Mouse (Mus musculus): ENCODE results near the gene Map3k11. TPM values are rescaled to one million over a fixed set of nuclear protein-coding genes. Genes with fewer than 3 reads are reported as not detected.

Map3k11 gene
- total RNA-seq, 2 experiments from 2014 or later = 8.7 to 11.8 TPM

DNA sequence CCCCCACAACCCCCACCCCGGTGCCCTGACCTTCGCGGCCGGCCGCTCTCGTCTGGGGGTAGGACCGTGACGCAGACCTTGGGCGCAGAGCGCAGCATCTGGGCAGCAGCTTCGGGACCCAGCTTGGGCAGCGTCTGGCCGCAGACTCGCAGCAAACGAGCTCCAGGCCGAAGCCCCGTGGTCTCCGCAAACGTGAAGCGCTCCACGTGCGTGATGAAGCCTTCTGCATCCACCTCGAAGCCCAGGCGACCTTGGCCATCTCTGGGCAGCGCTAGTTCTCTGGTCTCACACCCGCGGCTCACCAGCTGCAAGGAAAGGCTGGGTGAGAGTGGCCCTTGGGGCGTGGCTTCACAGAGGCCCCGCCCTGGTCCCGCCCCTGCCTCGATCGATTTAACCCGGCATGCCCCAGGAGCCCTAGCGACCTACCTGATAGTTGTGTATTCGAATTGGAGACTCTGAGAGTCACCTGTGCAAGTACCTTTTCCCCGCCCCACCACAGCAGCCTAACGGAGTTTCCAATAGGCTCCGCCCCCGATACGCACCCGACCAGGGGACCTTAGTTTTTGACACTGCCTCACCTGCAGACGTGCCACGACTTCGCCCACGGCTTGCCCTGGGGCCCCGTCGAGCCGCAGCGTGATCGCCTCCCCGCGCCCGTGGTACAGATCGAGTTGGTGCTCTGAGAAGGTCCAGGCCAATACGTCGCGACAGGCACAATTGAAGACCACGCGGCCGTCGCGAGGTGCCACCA is 34.4 kb upstream of the Map3k11 start:
- Histone ChIP-seq H3K4me3 (peak overlapping the region; percentile 53), H3K27ac (no peak overlapping the region)
- no peak for TF ChIP-seq CTCF (IDR thresholded peaks at IDR 0.05)
- intact Hi-C loops (cut with DNase I) = no loop called here
- DNase-seq = peak; percentile 29

DNA sequence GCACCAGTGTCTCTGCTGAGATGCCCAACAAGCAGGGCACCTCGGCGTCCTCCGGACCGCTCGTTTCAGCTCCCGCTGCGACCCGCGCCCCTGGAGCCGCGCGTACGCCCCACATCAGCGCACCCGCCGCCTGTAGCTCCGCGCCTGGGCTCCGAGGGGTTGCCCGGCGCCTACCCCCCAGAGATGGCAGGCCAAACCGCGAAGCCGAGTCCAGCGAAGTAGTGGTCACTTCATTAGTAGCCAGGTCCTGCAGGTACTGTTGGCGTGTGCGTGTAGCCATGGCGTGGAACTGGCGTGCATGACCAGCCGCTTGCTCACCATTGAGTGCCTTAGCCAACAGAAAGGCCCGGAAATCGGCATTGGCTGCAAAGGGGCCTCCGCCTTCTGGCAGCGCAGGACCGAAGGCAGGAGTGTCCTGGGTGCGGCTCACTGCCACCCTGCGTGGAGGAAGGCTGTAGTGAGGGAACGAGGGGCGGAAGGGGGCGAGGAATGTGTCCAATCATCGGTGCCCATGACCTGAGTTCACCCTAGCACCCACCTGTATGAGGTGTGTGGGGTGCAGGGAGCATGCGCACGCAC is 33.7 kb upstream of the Map3k11 start:
- DNase-seq = peak; percentile 20
- peak overlapping the region; percentile 53 for H3K4me3 ChIP-seq
- no peak for TF ChIP-seq CTCF (IDR thresholded peaks at IDR 0.05)
- intact Hi-C loops (cut with DNase I) = no loop called here
- no peak overlapping the region for H3K27ac ChIP-seq

DNA sequence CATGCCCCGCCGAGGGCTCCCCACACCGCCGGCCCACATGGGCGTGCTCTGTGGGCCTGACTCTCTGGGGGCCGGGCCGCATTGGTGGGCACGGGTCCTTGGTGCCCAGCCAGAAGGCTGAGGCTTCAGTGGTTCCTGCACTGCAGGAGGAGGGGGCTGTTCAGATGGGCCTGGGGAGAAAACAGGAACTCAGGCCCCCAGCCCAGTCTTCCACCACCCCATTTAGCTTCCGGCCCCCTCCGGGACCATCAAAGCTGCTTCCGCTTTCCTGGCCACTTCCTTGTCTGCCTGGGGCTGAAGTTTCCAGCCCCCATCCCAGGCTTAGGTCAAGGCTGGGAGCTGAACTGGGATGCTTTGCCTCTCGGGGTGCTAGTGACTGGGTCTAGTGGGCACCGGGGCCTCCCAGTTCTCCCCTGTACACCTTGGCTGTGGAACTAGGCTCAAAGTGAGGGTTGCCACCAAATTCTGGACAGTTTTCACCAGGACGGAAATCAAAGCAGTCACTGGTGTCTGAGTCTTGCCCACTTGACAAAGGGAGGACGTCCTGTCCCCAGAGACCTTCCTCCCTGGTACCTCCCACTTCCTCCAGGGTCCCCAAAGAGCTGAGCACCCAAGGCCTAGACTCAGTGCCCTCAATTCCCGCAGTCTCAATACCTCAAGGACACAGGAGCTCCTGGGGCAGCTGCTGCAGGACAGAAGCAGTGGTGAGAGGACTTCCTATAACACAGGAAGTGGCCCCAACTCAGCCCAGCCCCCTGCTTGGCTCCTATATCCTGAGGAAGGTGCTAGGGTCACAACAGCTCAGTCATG is 27.4 kb upstream of the Map3k11 start:
- intact Hi-C loops (cut with DNase I) = no loop called here
- H3K4me3 ChIP-seq = peak overlapping the region; percentile 83
- peak overlapping the region; percentile 81 for H3K27ac ChIP-seq
- DNase-seq = no peak
- TF ChIP-seq CTCF (IDR thresholded peaks at IDR 0.05) = no peak

DNA sequence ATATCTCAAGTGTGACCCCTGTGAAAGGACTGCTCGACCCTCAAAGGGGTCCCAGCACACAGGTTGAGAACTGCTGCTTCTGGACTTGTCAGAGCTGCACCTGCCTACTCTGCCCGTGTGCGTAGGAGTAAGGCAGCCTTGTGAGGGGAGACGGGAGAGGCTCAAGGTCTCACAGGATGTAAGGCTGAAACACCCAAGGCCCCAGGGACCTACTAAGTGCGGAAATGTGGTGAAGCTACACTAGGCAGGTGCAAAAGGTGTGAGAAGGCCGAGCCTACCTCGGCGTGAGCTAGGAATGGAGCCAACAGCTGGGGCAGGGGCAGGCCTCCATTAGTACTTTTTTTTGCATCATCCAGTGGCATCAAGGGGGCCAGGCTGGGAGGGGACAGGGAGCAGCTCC is 26.2 kb upstream of the Map3k11 start:
- Histone ChIP-seq H3K4me3 (peak overlapping the region; percentile 83), H3K27ac (peak overlapping the region; percentile 81)
- no peak for TF ChIP-seq CTCF (IDR thresholded peaks at IDR 0.05)
- intact Hi-C loops (cut with DNase I) = no loop called here
- no peak for DNase-seq

DNA sequence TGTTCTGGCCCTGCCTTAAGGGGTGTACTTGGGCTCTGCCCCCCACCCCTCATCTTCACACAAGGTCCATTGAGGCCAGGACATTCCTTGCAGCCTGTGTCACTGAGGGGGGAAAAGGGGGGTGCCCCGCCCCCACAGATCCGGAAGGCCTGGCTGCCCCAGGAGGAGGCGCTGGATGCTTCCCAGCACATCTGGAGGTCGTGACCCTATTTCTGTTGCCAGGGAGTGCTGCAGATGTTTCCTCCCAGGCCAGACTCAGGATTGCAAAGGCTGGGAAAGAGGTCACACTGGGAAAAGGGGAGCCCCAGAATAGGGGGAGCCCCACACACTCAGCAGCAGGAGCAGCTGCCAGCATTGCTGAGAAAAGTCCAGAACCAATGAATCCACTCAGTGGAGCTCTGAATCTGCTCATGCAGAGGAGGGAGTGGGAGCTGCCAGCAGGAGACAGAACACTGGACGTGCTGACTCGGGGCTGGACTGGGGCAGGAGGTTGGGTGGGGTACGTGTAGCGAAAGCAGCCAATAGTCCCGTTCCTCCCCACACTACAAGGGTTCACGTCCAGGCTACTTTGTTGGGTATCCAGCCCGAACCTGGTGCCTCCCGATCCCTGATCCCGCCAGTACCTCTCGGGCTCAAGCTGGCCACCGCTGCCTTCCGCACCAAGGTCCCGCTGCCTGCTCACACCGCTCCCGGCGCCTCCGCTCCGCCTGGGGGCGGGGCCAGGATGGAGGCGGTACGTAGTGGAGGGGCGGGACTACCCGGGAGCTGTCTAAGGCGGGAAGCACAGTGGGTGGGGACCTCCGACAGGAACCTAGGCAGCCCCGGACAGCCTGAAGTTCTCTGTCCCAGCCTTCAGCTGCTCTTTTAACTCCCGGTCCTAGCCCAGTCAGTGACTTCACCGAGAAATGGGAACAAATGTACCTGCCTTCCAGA is 25.3 kb upstream of the Map3k11 start, which contains the start of gene Sipa1:
Gene Sipa1, minus strand, starts transcription at position 727 of the 933 bp plus-strand sequence.
- intact Hi-C loops (cut with DNase I) = no loop called here
- no peak for TF ChIP-seq CTCF (IDR thresholded peaks at IDR 0.05)
- DNase-seq = peak; percentile 95
- H3K4me3 ChIP-seq = peak within 1 kb of the TSS; percentile 83
- H3K27ac ChIP-seq = peak within 1 kb of the TSS; percentile 81

DNA sequence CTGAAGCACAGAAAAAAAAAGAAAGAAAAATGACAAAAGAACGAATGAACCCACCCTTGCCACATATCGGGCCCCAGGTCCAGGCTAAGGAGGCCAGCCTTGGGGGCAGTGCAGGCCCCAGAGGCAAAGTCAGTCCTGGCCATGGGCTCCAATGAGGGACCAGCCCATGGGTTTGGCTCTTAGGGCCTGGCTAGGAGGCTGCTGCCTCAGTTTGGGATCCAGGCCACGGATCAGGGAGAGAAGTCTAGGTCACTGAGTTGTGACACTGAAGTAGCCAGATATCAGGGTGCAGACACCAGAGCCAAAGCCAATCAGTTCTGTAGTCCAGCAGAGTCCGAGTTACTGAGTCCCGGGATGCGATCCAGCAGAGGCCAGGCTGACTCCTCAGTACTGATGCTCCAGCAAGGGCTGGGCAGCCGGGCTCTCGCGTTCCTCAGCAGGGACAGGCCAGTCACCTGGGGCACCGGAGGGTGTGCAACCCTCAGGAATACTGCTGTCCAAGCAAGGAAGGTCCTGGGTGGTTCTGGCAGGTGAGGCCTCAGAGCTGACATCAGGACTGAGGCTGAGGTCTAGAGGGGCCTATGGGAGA is 23.8 kb upstream of the Map3k11 start:
- intact Hi-C loops (cut with DNase I) = no loop called here
- no peak overlapping the region for H3K4me3 ChIP-seq
- H3K27ac ChIP-seq = peak overlapping the region; percentile 20; the same call in 1 of the 2 replicates
- no peak for DNase-seq
- no peak for TF ChIP-seq CTCF (IDR thresholded peaks at IDR 0.05)

DNA sequence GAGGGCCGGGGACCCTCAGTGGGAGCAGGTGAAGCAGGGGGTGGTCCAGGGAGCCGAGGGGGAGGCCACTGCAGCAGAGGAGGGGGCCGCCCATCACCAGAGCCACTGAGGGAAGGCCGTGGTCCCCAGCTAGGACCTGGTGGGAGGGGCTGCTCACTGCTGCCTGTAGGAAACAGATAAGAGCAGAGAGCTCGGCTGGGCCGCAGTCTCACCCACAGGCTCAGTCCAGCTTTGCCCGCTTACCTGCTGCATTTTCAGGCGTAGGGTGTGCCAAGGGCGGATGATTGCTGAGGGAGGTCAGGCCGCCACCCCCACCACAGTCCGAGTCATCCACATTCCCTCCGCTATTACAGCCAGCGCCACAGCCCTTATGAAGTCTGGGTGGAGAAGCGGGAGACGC is 23.1 kb upstream of the Map3k11 start:
- no peak for DNase-seq
- H3K27ac ChIP-seq = no peak overlapping the region

DNA sequence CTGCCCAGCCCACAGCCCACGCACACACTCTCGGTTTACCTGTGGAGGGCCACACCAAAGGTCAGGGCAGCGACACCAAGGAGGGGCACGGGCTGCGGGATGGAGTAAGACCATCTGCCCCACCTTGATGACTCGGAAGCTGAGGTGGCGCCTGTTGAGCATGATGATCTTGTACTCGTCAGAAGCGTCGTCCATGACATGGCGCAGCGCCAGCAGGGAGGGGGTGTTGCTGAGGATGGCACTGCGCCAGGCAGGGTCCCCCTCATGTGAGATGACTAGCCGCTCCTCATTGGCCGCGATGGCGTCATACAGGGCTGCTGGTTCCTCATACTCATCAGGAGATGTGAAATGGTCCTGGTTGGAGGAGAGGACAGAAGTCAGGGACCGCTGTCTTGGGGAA is 22.2 kb upstream of the Map3k11 start:
- intact Hi-C loops (cut with DNase I) = no loop called here
- Histone ChIP-seq H3K4me3 (no peak overlapping the region), H3K27ac (no peak overlapping the region)
- no peak for DNase-seq
- no peak for TF ChIP-seq CTCF (IDR thresholded peaks at IDR 0.05)

More for the DNA sequence above, 23.1 kb upstream of the Map3k11 start:
- intact Hi-C loops (cut with DNase I) = no loop called here
- TF ChIP-seq CTCF (IDR thresholded peaks at IDR 0.05) = no peak
- no peak overlapping the region for H3K4me3 ChIP-seq

DNA sequence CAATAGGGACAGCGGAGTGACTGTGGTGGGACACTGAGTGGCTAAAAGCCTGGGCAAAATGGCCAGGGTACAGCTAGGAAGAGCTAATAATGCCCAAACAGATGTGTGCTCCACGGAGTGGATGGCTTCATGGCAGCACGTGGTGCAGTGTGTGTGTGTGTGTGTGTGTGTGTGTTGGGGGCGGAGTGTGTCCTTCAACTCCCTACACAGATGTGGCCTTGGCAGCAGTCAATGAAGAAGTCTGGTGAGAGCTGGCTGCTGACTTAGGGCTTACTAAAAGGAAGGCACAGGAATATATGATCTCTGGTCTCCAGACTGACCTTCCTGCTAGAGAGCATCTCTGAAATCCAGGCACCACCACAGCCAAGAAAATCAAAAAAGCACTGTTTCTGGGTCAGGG is 20.2 kb upstream of the Map3k11 start:
- Histone ChIP-seq H3K4me3 (no peak overlapping the region), H3K27ac (no peak overlapping the region)
- intact Hi-C loops (cut with DNase I) = no loop called here
- TF ChIP-seq CTCF (IDR thresholded peaks at IDR 0.05) = no peak
- DNase-seq = no peak

DNA sequence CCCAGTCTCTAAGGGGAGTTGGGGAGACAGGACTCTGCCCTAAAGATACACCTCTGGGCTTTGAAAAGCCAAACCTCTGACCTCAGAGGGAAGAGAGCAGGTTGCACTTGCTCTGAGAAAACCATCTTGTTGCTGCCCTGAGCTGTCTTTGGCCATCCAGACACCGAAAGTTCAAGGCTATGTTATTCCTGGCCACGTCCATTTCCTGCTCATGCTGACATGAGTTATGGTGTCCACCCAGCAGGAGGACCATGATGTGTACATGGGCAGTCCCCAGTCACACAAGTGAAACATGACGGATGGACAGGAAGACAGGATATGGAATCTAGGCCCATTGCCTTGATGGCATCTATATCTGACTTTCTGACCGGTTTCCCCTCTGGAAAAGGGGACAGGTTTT is 8.1 kb upstream of the Map3k11 start:
- DNase-seq = no peak
- no peak overlapping the region for H3K27ac ChIP-seq
- no peak for TF ChIP-seq CTCF (IDR thresholded peaks at IDR 0.05)
- H3K4me3 ChIP-seq = no peak overlapping the region
- intact Hi-C loops (cut with DNase I) = no loop called here

DNA sequence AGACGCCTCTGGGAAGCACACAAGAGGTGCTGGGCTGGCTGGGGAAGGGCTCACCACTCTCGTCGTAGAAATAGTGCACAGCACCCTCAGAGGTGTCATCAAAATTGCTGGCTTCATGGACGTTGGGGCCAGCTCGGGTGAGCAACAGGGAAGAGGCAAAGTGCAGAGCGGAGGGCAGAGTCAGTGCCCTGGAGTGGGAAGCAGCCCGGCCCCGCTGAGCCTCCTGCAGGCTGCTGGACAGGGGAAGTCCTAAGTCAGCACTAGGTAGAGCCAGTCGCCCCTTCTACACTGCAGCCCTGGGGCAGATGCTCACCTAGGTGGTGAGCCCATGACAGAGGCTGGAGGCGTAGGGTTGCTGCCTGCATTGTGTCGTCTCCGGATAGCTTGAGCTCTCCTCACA is 4.3 kb upstream of the Map3k11 start:
- TF ChIP-seq CTCF (IDR thresholded peaks at IDR 0.05) = no peak
- H3K4me3 ChIP-seq = no peak overlapping the region
- intact Hi-C loops (cut with DNase I) = no loop called here
- no peak overlapping the region for H3K27ac ChIP-seq
- no peak for DNase-seq

DNA sequence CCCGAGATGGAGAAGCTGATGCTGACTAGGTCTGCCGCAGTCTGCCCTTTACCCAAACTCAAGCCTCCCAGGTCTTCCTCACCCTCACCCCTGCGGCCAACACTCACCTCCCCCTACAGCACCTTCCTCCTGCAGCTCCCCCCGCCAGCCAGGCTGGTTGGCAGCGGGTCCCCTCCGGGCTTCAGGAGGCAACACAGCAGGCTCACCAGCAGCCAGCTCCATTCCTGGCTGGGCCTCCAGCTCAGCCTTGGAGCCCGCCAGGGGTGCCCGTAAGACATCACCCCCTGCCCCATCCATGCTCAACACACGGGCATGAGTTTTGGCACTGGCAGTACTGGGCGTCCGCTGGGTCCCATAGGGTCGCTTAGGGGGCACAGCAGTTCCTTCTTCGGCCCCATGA is 3.6 kb upstream of the Map3k11 start:
- Histone ChIP-seq H3K4me3 (no peak overlapping the region), H3K27ac (no peak overlapping the region)
- DNase-seq = no peak
- intact Hi-C loops (cut with DNase I) = no loop called here
- no peak for TF ChIP-seq CTCF (IDR thresholded peaks at IDR 0.05)
